Mouse (Mus musculus) intestine, embryonic 16.5 days (tissue): ENCODE data around the gene Irf3. TPM values are rescaled to one million over a fixed set of nuclear protein-coding genes. Genes with fewer than 3 reads are reported as not detected.

ENCODE experiments used
- ATAC-seq: fragments of 200-750 bp; cut with Nextera tagmentation; 2 replicates; pipeline ENCODE4 v1.8.0; 2017; ENCODE audit warnings: moderate TSS enrichment, moderate library complexity
- H3K27ac ChIP-seq: fragments of 300-500 bp; sonication (generic); 2 replicates; pipeline ENCODE4 v1.5.1; 2014; ENCODE audit warnings: mild to moderate bottlenecking, low read length
- H3K27me3 ChIP-seq: fragments of 300-500 bp; sonication (generic); replicated peaks from 2 replicates; pipeline ENCODE4 v1.6.1; 2014; ENCODE audit warnings: low read length, control low read depth, mixed read lengths; ENCODE audit not compliant: control insufficient read depth, insufficient read depth
- H3K36me3 ChIP-seq: fragments of 300-500 bp; sonication (generic); 2 replicates; pipeline ENCODE4 v1.6.1; 2014; ENCODE audit warnings: low read length, control low read depth; ENCODE audit not compliant: control insufficient read depth, insufficient read depth
- H3K4me1 ChIP-seq: fragments of 300-500 bp; sonication (generic); 2 replicates; pipeline ENCODE4 v1.6.1; 2014; ENCODE audit warnings: low read length, control low read depth, mixed read lengths; ENCODE audit not compliant: control insufficient read depth, insufficient read depth
- H3K4me2 ChIP-seq: fragments of 300-500 bp; sonication (generic); 2 replicates; pipeline ENCODE4 v1.6.1; 2014; ENCODE audit warnings: low read depth, low read length, control low read depth
- H3K4me3 ChIP-seq: fragments of 300-500 bp; sonication (generic); 2 replicates; pipeline ENCODE4 v1.5.1; 2014; ENCODE audit warnings: mild to moderate bottlenecking, low read length
- H3K9ac ChIP-seq: fragments of 300-500 bp; sonication (generic); 2 replicates; pipeline ENCODE4 v1.6.1; 2014; ENCODE audit warnings: low read depth, low read length
- H3K9me3 ChIP-seq: fragments of 300-500 bp; sonication (generic); 2 replicates; pipeline ENCODE4 v1.6.1; 2016; ENCODE audit warnings: low read length, control low read depth; ENCODE audit not compliant: control insufficient read depth
- WGBS: fragments of 180-500 bp; shearing (Covaris S2); extraction: QIAGEN DNeasy Blood & Tissue Kit; methylation state at CpG from one replicate; pipeline ENCODE4 v1.1.7; 2014; 5-methylcytosine and 5-hydroxymethylcytosine counted together
- polyA plus RNA-seq: library from polyadenylated mRNA; unstranded; fragments of >200 nt; fragmentation: Nextera tagmentation; extraction: Ambion mirVana; gene quantifications from 2 replicates; pipeline ENCODE4 v1.2.1, GENCODE M21; 2015

Irf3 gene
- polyA plus RNA-seq, 1 experiment from 2014 or later, result 115 TPM

- 85% methylated on average over 3 of the region's 3 CpGs for WGBS
- H3K4me1 ChIP-seq, result no peaks in the 10 kb centered on the region
- H3K9me3 ChIP-seq, result no peaks in the 10 kb centered on the region
- no peak overlapping the region for H3K4me2 ChIP-seq
- ATAC-seq, result no peak
- no peak overlapping the region for H3K27ac ChIP-seq
- H3K36me3 ChIP-seq, result peaks cover 56% of the 10 kb centered on the region
- H3K9ac ChIP-seq, result no peak overlapping the region
- H3K27me3 ChIP-seq, result no peaks in the 10 kb centered on the region
- H3K4me3 ChIP-seq, result no peak overlapping the region
These were observed 38.2 kb downstream of the Irf3 start for GRCm38 (mm10) chr7:45035631-45036030.

GRCm38 (mm10) chr7:45036702-45037101 is 39.3 kb downstream of the Irf3 start:
- peaks cover 53% of the 10 kb centered on the region for H3K36me3 ChIP-seq
- no peaks in the 10 kb centered on the region for H3K9me3 ChIP-seq
- no peak overlapping the region for H3K4me2 ChIP-seq
- ATAC-seq, result no peak
- H3K27me3 ChIP-seq, result no peaks in the 10 kb centered on the region
- no peak overlapping the region for H3K4me3 ChIP-seq
- 85% methylated on average over 11 of the region's 11 CpGs for WGBS
- no peaks in the 10 kb centered on the region for H3K4me1 ChIP-seq
- H3K9ac ChIP-seq, result no peak overlapping the region
- no peak overlapping the region for H3K27ac ChIP-seq

GRCm38 (mm10) chr7:45037720-45038361 is 40.4 kb downstream of the Irf3 start:
- H3K27me3 ChIP-seq, result no peaks in the 10 kb centered on the region
- no peak overlapping the region for H3K4me3 ChIP-seq
- no peak overlapping the region for H3K4me2 ChIP-seq
- H3K9me3 ChIP-seq, result no peaks in the 10 kb centered on the region
- peaks cover 53% of the 10 kb centered on the region for H3K36me3 ChIP-seq
- H3K27ac ChIP-seq, result no peak overlapping the region
- 68% methylated on average over 7 of the region's 7 CpGs for WGBS
- 0 out of 2 replicates have a peak, but pooled peaks have one; percentile 47 for ATAC-seq
- no peak overlapping the region for H3K9ac ChIP-seq
- no peaks in the 10 kb centered on the region for H3K4me1 ChIP-seq

- ATAC-seq, result 0 out of 2 replicates have a peak, but pooled peaks have one; percentile 27
- H3K4me3 ChIP-seq, result no peak overlapping the region
- H3K9me3 ChIP-seq, result no peaks in the 10 kb centered on the region
- H3K27me3 ChIP-seq, result no peaks in the 10 kb centered on the region
- no peak overlapping the region for H3K9ac ChIP-seq
- no peaks in the 10 kb centered on the region for H3K4me1 ChIP-seq
- peaks cover 53% of the 10 kb centered on the region for H3K36me3 ChIP-seq
- WGBS, result 91% methylated on average over 9 of the region's 9 CpGs
- H3K4me2 ChIP-seq, result no peak overlapping the region
- H3K27ac ChIP-seq, result no peak overlapping the region
These were observed 41.0 kb downstream of the Irf3 start for GRCm38 (mm10) chr7:45038411-45038810.

DNA sequence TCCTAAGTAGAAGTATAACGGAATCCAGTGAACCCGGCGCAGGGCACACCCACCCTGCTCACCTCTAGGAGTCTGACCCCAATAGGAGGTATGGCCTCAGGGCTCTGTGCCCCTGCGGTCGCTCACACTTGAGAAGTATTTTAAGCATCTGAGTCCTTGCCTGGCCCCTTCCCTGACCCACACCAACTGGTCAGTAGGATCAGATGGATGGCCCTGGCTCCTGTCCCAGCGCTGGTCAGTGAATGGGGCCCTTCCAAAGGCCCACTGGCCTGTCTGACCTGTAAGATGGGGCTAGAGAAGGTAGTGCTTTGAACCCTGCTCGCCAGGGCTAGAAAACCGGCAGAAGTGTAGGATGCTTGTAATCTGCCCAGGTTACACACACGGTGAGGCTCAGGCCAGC is 43.4 kb downstream of the Irf3 start:
- WGBS, result 97% methylated on average over 9 of the region's 9 CpGs
- H3K4me3 ChIP-seq, result no peak overlapping the region

GRCm38 (mm10) chr7:45043307-45043706 is 45.9 kb downstream of the Irf3 start:
- no peak for ATAC-seq
- no peak overlapping the region for H3K4me3 ChIP-seq
- 91% methylated on average over 14 of the region's 14 CpGs for WGBS
- H3K4me2 ChIP-seq, result no peak overlapping the region
- H3K27ac ChIP-seq, result no peak overlapping the region
- no peaks in the 10 kb centered on the region for H3K27me3 ChIP-seq
- H3K36me3 ChIP-seq, result peaks cover 71% of the 10 kb centered on the region
- H3K9ac ChIP-seq, result no peak overlapping the region
- H3K4me1 ChIP-seq, result no peaks in the 10 kb centered on the region
- H3K9me3 ChIP-seq, result no peaks in the 10 kb centered on the region

More for the DNA sequence above, 43.4 kb downstream of the Irf3 start:
- H3K27ac ChIP-seq, result no peak overlapping the region
- no peaks in the 10 kb centered on the region for H3K27me3 ChIP-seq
- H3K4me2 ChIP-seq, result no peak overlapping the region
- no peaks in the 10 kb centered on the region for H3K4me1 ChIP-seq
- ATAC-seq, result no peak
- no peak overlapping the region for H3K9ac ChIP-seq
- H3K36me3 ChIP-seq, result peaks cover 55% of the 10 kb centered on the region
- no peaks in the 10 kb centered on the region for H3K9me3 ChIP-seq

- Histone ChIP-seq H3K4me3 (no peak overlapping the region), H3K36me3 (peaks cover 71% of the 10 kb centered on the region), H3K27ac (no peak overlapping the region), H3K9ac (no peak overlapping the region), H3K4me1 (peaks cover 5% of the 10 kb centered on the region), H3K27me3 (no peaks in the 10 kb centered on the region), H3K4me2 (no peak overlapping the region), H3K9me3 (no peaks in the 10 kb centered on the region)
- ATAC-seq, result no peak
- WGBS, result 95% methylated on average over 22 of the region's 22 CpGs
These were observed 48.3 kb downstream of the Irf3 start for GRCm38 (mm10) chr7:45045741-45046140.

- peaks cover 67% of the 10 kb centered on the region for H3K36me3 ChIP-seq
- WGBS, result 95% methylated on average over 26 of the region's 26 CpGs
- no peak overlapping the region for H3K4me2 ChIP-seq
- no peaks in the 10 kb centered on the region for H3K27me3 ChIP-seq
- no peak overlapping the region for H3K27ac ChIP-seq
- H3K4me3 ChIP-seq, result no peak overlapping the region
- H3K9me3 ChIP-seq, result no peaks in the 10 kb centered on the region
- ATAC-seq, result no peak
- peaks cover 16% of the 10 kb centered on the region for H3K4me1 ChIP-seq
- no peak overlapping the region for H3K9ac ChIP-seq
These were observed 49.5 kb downstream of the Irf3 start for GRCm38 (mm10) chr7:45046853-45047350.

DNA sequence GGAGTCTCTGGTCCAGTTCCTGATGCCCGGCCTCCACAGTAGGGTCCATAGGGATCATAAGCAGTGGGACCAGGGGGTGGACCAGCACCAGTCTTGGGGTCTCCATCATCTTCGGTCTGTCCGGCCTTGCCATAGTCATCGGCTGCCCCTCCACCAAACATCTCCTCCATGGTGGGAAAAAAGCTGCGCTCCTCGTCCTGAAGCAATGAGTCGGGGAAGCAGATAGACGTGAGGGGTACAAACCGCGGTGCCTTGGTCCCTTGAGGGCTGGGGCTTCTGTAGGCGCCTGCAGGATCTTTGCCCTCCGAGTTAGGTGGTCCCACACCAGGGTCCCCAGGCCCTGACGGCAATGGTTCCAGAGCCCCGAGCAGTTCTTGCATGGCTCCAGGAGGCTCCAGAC is 50.0 kb downstream of the Irf3 start:
- H3K9me3 ChIP-seq, result no peaks in the 10 kb centered on the region
- no peaks in the 10 kb centered on the region for H3K27me3 ChIP-seq
- no peak overlapping the region for H3K27ac ChIP-seq
- no peak overlapping the region for H3K9ac ChIP-seq
- WGBS, result 93% methylated on average over 14 of the region's 14 CpGs
- peaks cover 63% of the 10 kb centered on the region for H3K36me3 ChIP-seq
- no peak overlapping the region for H3K4me3 ChIP-seq
- H3K4me2 ChIP-seq, result no peak overlapping the region
- peaks cover 19% of the 10 kb centered on the region for H3K4me1 ChIP-seq
- no peak for ATAC-seq
